Mouse (Mus musculus) heart, postnatal 0 days (tissue): ENCODE measurements around the gene Irf1.

Experiments
- CTCF ChIP-seq: IDR thresholded peaks from 2 replicates; pipeline ENCODE4 v1.5.1; 2016; ENCODE audit warnings: antibody characterized with exemption, control low read depth, low read depth
- EP300 ChIP-seq: IDR thresholded peaks from 2 replicates; pipeline ENCODE4 v1.6.1; 2016; ENCODE audit warnings: antibody characterized with exemption, low read depth

GRCm38 (mm10) chr11:53770125-53770791 lies 444 bp downstream of the Irf1 start:
- TF ChIP-seq CTCF (no peak), EP300 (no peak)
